Mouse (Mus musculus): ENCODE measurements at regions not wholly inside any gene's neighbourhood (a gene's known extent, or its start where the extent isn't known, plus 50 kb on each side); places are given as distances from the start of the nearest gene placed in this dataset.
"Not testable (repeated sequence)": the region's sequence is repeated elsewhere in the genome, so short reads cannot be mapped to it uniquely, and the experiment has no call there.

GRCm38 (mm10) chr5:5956716-5957115, 207.6 kb upstream of the Steap1 start:
- DNase-seq (ENCODE audit: low read depth, low spot score), result no peak

DNA sequence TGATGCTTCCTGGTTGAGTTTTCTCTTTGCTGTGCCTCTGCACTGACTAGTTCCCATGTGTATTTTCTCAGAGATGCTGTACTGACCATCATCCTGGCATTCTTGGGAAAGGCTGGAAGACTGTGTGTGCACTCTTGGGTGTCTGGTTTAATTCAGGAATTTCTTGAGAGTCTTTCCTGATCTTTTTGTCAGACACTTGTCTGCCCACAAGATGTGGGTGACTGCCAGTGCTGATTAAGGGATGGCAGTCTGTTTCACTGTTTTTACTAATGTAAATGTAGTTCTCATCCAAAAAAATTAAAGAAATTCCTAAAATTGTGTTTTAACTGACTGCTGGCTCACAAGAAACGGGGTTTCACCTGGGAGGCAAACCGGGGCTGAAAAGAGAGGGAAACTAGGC, 206.7 kb upstream of the Steap1 start:
- peak; percentile 44 for DNase-seq (ENCODE audit: low read depth, low spot score)

GRCm38 (mm10) chr5:5925796-5926195, 176.7 kb upstream of the Steap1 start:
- DNase-seq (ENCODE audit: low read depth, low spot score), result peak; percentile 40

GRCm38 (mm10) chr5:5916427-5916826, 167.3 kb upstream of the Steap1 start:
- DNase-seq (ENCODE audit: low read depth, low spot score), result no peak

DNA sequence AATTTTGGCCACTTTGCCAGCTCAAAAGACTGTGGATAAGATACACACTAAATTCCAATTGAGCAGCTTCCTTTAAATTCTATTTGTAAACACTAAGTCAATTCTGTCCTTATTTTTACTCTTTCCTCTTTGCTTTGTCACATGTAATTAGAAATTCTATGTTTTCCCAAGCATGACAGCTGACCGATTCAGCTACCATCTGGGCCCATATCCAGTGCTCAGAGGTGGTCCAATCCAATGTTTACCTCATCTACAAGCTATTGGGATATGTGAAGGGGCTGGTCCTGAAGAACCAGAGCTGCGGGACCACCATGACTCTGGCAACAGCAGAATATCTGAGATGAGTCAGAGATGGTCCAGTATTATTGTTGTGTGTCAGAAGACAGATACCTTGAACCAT, 140.2 kb upstream of the Steap1 start:
- no peak for DNase-seq (ENCODE audit: low read depth, low spot score)

DNA sequence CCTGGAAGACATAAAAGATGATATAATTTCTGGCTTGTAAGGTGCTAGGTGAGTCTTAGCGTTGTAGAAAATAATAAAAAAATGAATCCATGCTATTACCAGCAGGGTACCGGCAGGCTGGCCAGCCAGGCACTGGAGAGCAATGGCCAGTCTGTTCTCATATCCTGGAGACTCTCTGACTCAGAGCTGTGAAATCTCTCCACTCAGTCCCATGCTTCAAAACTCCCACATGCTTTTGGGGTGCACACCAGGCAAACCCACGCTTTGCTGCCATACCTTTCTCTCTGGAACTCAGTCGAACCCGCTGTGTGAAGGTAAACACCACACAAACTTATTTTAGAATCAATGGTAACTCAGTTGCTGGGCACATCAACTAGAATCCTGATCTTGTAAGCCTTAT, 124.3 kb upstream of the Steap1 start:
- DNase-seq (ENCODE audit: low read depth, low spot score), result peak; percentile 55

DNA sequence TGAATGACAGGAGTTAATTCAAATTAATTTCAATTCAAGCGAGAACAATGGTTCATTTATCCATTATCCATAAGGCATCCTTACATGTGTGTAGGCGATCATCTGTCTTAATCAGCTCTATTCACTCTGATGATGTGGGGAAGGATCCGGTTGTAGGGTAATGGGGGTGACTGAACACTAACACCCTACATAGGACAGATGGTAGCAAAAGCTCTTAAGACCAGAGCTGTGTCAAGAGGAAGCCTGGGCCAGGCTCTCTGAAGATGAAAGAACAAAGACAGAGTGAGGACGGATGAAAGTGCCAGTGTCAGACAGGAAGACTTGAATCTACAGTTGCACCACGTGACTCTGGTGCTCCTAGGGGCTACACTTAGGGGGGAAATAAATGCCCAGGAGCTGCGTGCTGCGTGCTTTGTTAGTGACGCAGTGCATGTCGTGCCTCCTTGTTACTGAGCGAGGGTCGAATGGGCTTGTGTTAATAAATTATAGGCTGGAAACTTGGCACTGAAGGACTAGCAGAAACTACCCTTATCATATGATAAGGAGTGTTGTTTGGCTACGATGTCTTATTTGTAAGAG, 107.1 kb upstream of the Steap1 start:
- no peak for DNase-seq (ENCODE audit: low read depth, low spot score)

- peak; percentile 64 for DNase-seq (ENCODE audit: low read depth, low spot score)
Measured at GRCm38 (mm10) chr5:5845805-5846496, 96.8 kb upstream of the Steap1 start.

DNA sequence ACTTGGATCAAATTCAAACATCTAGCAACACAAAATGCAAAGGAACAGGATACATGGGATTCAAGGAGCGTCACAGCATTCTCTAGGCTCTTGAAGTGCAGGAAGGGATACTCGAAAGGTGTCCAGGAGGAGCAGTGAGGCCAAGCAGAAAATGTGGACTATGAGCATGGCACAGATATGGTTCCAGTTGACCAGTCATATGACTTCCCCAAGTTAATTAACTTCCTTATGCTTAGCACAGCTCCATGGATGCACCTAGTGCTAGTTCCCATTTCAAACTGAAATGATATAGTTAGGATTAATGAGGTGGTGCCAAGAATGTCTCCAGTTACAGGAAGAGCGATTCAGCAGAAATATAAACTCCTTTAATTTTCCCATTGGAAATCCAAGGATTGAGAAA, 95.2 kb upstream of the Steap1 start:
- no peak for DNase-seq (ENCODE audit: low read depth, low spot score)

GRCm38 (mm10) chr5:5838767-5839166, 89.6 kb upstream of the Steap1 start:
- no peak for DNase-seq (ENCODE audit: low read depth, low spot score)

DNA sequence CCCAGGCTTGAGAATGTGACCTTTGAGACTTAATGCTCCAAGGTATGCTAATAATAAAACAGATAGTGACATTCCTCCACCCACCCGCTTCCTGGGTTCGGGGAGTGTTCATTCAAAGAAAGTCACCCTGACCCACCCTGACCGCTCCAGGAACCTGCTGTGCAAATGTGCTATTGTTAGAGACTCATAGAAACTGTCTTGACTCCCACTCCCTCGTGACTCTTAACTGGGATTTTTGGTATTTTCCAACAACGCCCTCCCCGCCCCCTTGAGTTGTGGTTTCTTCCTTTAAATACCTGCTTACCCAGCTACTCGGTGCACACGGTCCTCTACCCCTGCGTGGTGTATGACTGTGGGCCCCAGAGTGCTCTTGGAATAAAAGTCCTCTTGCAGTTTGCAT, 73.5 kb upstream of the Steap1 start:
- not testable (repeated sequence) for DNase-seq (ENCODE audit: low read depth, low spot score)

Measured in brain, adult 2 months (tissue).